Mouse (Mus musculus): ENCODE measurements around the gene Rhox3h. TPM values are rescaled to one million over a fixed set of nuclear protein-coding genes. Genes with fewer than 3 reads are reported as not detected.
"Not testable (repeated sequence)": the region's sequence is repeated elsewhere in the genome, so short reads cannot be mapped to it uniquely, and the experiment has no call there.

Rhox3h gene
- total RNA-seq (2015; ENCODE audit: low replicate concordance) (not detected in 2 replicates), total RNA-seq (2017; ENCODE audit: low replicate concordance) (not detected in 2 replicates)

- not testable (repeated sequence) for ATAC-seq (replicated peaks; ENCODE audit: low FRiP score, poor library complexity, severe bottlenecking)
Observed at GRCm38 (mm10) chrX:37668664-37669063, at the start of gene Rhox3h. Gene Rhox3h (minus strand): TSS chrX:37668764.

- no peak for ATAC-seq (replicated peaks; ENCODE audit: low FRiP score, poor library complexity, severe bottlenecking)
Observed at GRCm38 (mm10) chrX:37701821-37702387, 33.3 kb upstream of the Rhox3h start.

GRCm38 (mm10) chrX:37692261-37692660 is 23.7 kb upstream of the Rhox3h start:
- ATAC-seq (replicated peaks; ENCODE audit: low FRiP score, poor library complexity, severe bottlenecking) = no peak

GRCm38 (mm10) chrX:37683031-37683715 is 14.6 kb upstream of the Rhox3h start:
- no peak for ATAC-seq (replicated peaks; ENCODE audit: low FRiP score, poor library complexity, severe bottlenecking)

- ATAC-seq (replicated peaks; ENCODE audit: low FRiP score, poor library complexity, severe bottlenecking) = not testable (repeated sequence)
Observed at GRCm38 (mm10) chrX:37673177-37673576, 4.6 kb upstream of the Rhox3h start, which contains the start of gene Rhox2h. Gene Rhox2h (minus strand): TSS chrX:37673277.

GRCm38 (mm10) chrX:37651227-37651626 is 17.3 kb downstream of the Rhox3h start, which contains the start of gene Rhox4g:
Gene Rhox4g (minus strand): TSS chrX:37651327.
- not testable (repeated sequence) for ATAC-seq (replicated peaks; ENCODE audit: low FRiP score, poor library complexity, severe bottlenecking)

- not testable (repeated sequence) for ATAC-seq (replicated peaks; ENCODE audit: low FRiP score, poor library complexity, severe bottlenecking)
Observed at GRCm38 (mm10) chrX:37643370-37643769, 25.2 kb downstream of the Rhox3h start, which contains the start of gene Rhox2g. Gene Rhox2g (minus strand): TSS chrX:37643470.

GRCm38 (mm10) chrX:37628512-37628911 is 40.1 kb downstream of the Rhox3h start, which contains the start of gene Rhox3g:
Gene Rhox3g (minus strand): TSS chrX:37628612.
- ATAC-seq (replicated peaks; ENCODE audit: low FRiP score, poor library complexity, severe bottlenecking) = not testable (repeated sequence)

Other genes with a start within 250 kb of the Rhox3h start
- not detected in 2 replicates for gene Rhox4b, start 236.3 kb downstream of the Rhox3h start, total RNA-seq (2015; ENCODE audit: low replicate concordance)
- gene Rhox4b, start 236.3 kb downstream of the Rhox3h start, total RNA-seq (2017; ENCODE audit: low replicate concordance) = not detected in 2 replicates
- not detected in 2 replicates for gene Rhox2c, start 215.1 kb downstream of the Rhox3h start, total RNA-seq (2015; ENCODE audit: low replicate concordance)
- not detected in 2 replicates for gene Rhox2c, start 215.1 kb downstream of the Rhox3h start, total RNA-seq (2017; ENCODE audit: low replicate concordance)
- gene Rhox3c, start 210.2 kb downstream of the Rhox3h start, total RNA-seq (2015; ENCODE audit: low replicate concordance) = not detected in 2 replicates
- not detected in 2 replicates for gene Rhox3c, start 210.2 kb downstream of the Rhox3h start, total RNA-seq (2017; ENCODE audit: low replicate concordance)
- not detected in 2 replicates for gene Rhox4c, start 188.4 kb downstream of the Rhox3h start, total RNA-seq (2015; ENCODE audit: low replicate concordance)
- not detected in 2 replicates for gene Rhox4c, start 188.4 kb downstream of the Rhox3h start, total RNA-seq (2017; ENCODE audit: low replicate concordance)
- not detected in 2 replicates for gene Rhox2d, start 175.3 kb downstream of the Rhox3h start, total RNA-seq (2015; ENCODE audit: low replicate concordance)
- not detected in 2 replicates for gene Rhox2d, start 175.3 kb downstream of the Rhox3h start, total RNA-seq (2017; ENCODE audit: low replicate concordance)
- gene Rhox4d, start 154.4 kb downstream of the Rhox3h start, total RNA-seq (2015; ENCODE audit: low replicate concordance) = not detected in 2 replicates
- gene Rhox4d, start 154.4 kb downstream of the Rhox3h start, total RNA-seq (2017; ENCODE audit: low replicate concordance) = not detected in 2 replicates
- gene Rhox2e, start 138.3 kb downstream of the Rhox3h start, total RNA-seq (2015; ENCODE audit: low replicate concordance) = not detected in 2 replicates
- gene Rhox2e, start 138.3 kb downstream of the Rhox3h start, total RNA-seq (2017; ENCODE audit: low replicate concordance) = not detected in 2 replicates
- gene Rhox3e, start 126.7 kb downstream of the Rhox3h start, total RNA-seq (2015; ENCODE audit: low replicate concordance) = not detected in 2 replicates
- gene Rhox3e, start 126.7 kb downstream of the Rhox3h start, total RNA-seq (2017; ENCODE audit: low replicate concordance) = not detected in 2 replicates
- gene Rhox4e, start 111.4 kb downstream of the Rhox3h start, total RNA-seq (2015; ENCODE audit: low replicate concordance) = not detected in 2 replicates
- gene Rhox4e, start 111.4 kb downstream of the Rhox3h start, total RNA-seq (2017; ENCODE audit: low replicate concordance) = not detected in 2 replicates
- not detected in 2 replicates for gene Rhox2f, start 97.4 kb downstream of the Rhox3h start, total RNA-seq (2015; ENCODE audit: low replicate concordance)
- not detected in 2 replicates for gene Rhox2f, start 97.4 kb downstream of the Rhox3h start, total RNA-seq (2017; ENCODE audit: low replicate concordance)
- gene Rhox3f, start 87.8 kb downstream of the Rhox3h start, total RNA-seq (2015; ENCODE audit: low replicate concordance) = not detected in 2 replicates
- gene Rhox3f, start 87.8 kb downstream of the Rhox3h start, total RNA-seq (2017; ENCODE audit: low replicate concordance) = not detected in 2 replicates
- not detected in 2 replicates for gene Rhox4f, start 61.1 kb downstream of the Rhox3h start, total RNA-seq (2015; ENCODE audit: low replicate concordance)
- gene Rhox4f, start 61.1 kb downstream of the Rhox3h start, total RNA-seq (2017; ENCODE audit: low replicate concordance) = not detected in 2 replicates
- not detected in 2 replicates for gene Rhox3g, start 40.2 kb downstream of the Rhox3h start, total RNA-seq (2015; ENCODE audit: low replicate concordance)
- gene Rhox3g, start 40.2 kb downstream of the Rhox3h start, total RNA-seq (2017; ENCODE audit: low replicate concordance) = not detected in 2 replicates
- gene Rhox2g, start 25.3 kb downstream of the Rhox3h start, total RNA-seq (2015; ENCODE audit: low replicate concordance) = not detected in 2 replicates
- gene Rhox2g, start 25.3 kb downstream of the Rhox3h start, total RNA-seq (2017; ENCODE audit: low replicate concordance) = not detected in 2 replicates
- gene Rhox4g, start 17.4 kb downstream of the Rhox3h start, total RNA-seq (2015; ENCODE audit: low replicate concordance) = not detected in 2 replicates
- not detected in 2 replicates for gene Rhox4g, start 17.4 kb downstream of the Rhox3h start, total RNA-seq (2017; ENCODE audit: low replicate concordance)
- not detected in 2 replicates for gene Rhox2h, start 4.5 kb upstream of the Rhox3h start, total RNA-seq (2015; ENCODE audit: low replicate concordance)
- gene Rhox2h, start 4.5 kb upstream of the Rhox3h start, total RNA-seq (2017; ENCODE audit: low replicate concordance) = not detected in 2 replicates
- not detected in 2 replicates for gene Rhox5, start 136.1 kb upstream of the Rhox3h start, total RNA-seq (2015; ENCODE audit: low replicate concordance)
- gene Rhox5, start 136.1 kb upstream of the Rhox3h start, total RNA-seq (2017; ENCODE audit: low replicate concordance) = not detected in 2 replicates
- gene Rhox6, start 158.1 kb upstream of the Rhox3h start, total RNA-seq (2015; ENCODE audit: low replicate concordance) = not detected in 2 replicates
- not detected in 2 replicates for gene Rhox6, start 158.1 kb upstream of the Rhox3h start, total RNA-seq (2017; ENCODE audit: low replicate concordance)
- gene Rhox7a, start 162.9 kb upstream of the Rhox3h start, total RNA-seq (2015; ENCODE audit: low replicate concordance) = not detected in 2 replicates
- gene Rhox7a, start 162.9 kb upstream of the Rhox3h start, total RNA-seq (2017; ENCODE audit: low replicate concordance) = not detected in 2 replicates
- gene Rhox8, start 210.2 kb upstream of the Rhox3h start, total RNA-seq (2015; ENCODE audit: low replicate concordance) = not detected in 2 replicates
- 0.51 TPM in 1 of 2 replicates, not detected in the other for gene Rhox8, start 210.2 kb upstream of the Rhox3h start, total RNA-seq (2017; ENCODE audit: low replicate concordance)
- gene Rhox7b, start 228.5 kb upstream of the Rhox3h start, total RNA-seq (2015; ENCODE audit: low replicate concordance) = not detected in 2 replicates
- not detected in 2 replicates for gene Rhox7b, start 228.5 kb upstream of the Rhox3h start, total RNA-seq (2017; ENCODE audit: low replicate concordance)
- gene Rhox9, start 233.0 kb upstream of the Rhox3h start, total RNA-seq (2015; ENCODE audit: low replicate concordance) = not detected in 2 replicates
- not detected in 2 replicates for gene Rhox9, start 233.0 kb upstream of the Rhox3h start, total RNA-seq (2017; ENCODE audit: low replicate concordance)